Mouse (Mus musculus) MEL (cell line): ENCODE data around the gene Rgs19. TPM values are rescaled to one million over a fixed set of nuclear protein-coding genes. Genes with fewer than 3 reads are reported as not detected.
A peak's percentile ranks its signal among the peaks of the same experiment; 100 is the strongest.

Experiments used
- DNase-seq: peaks from one replicate; pipeline ENCODE4 v3.0.0; 2011; ENCODE audit warnings: low read depth, low spot score
- H3K27ac ChIP-seq: 2 replicates; pipeline ENCODE4 v1.5.1; 2012; ENCODE audit warnings: low read depth, mild to moderate bottlenecking, control low read depth, low read length, moderate library complexity; ENCODE audit not compliant: control insufficient read depth
- H3K27me3 ChIP-seq, 2 experiments: fragments of 150-350 bp in 1 of 2; sonication (generic) in 1 of 2; 2 replicates each; pipeline ENCODE4 v1.6.1; 2012; ENCODE audit warnings: low read length in 2 of 2, mild to moderate bottlenecking in 2 of 2, improper control_type of control experiment in 1 of 2, moderate library complexity in 1 of 2; ENCODE audit not compliant: insufficient read depth in 2 of 2, control insufficient read depth in 1 of 2
- H3K36me3 ChIP-seq, 2 experiments: 2 replicates each; pipeline ENCODE4 v1.6.1; 2012 to 2014; ENCODE audit warnings: low read length in 2 of 2, improper control_type of control experiment in 1 of 2, inconsistent platforms in 1 of 2, mild to moderate bottlenecking in 1 of 2; ENCODE audit not compliant: insufficient read depth in 2 of 2, control insufficient read depth in 1 of 2
- H3K4me1 ChIP-seq, 2 experiments: fragments of 150-350 bp in 1 of 2; sonication (generic) in 1 of 2; 2 replicates each; pipeline ENCODE4 v1.6.1; 2012; ENCODE audit warnings: low read length in 2 of 2, improper control_type of control experiment in 1 of 2, mild to moderate bottlenecking in 1 of 2; ENCODE audit not compliant: insufficient read depth in 2 of 2, control insufficient read depth in 1 of 2
- H3K4me3 ChIP-seq, 2 experiments: fragments of 150-350 bp in 1 of 2; sonication (generic) in 1 of 2; 2 replicates each; pipeline ENCODE4 v1.5.1; 2012; ENCODE audit warnings: low read depth in 2 of 2, low read length in 2 of 2, mild to moderate bottlenecking in 2 of 2, moderate library complexity in 2 of 2, control low read depth in 1 of 2, improper control_type of control experiment in 1 of 2; ENCODE audit not compliant: control insufficient read depth in 1 of 2, insufficient read depth in 1 of 2
- H3K79me2 ChIP-seq: 2 replicates; pipeline ENCODE4 v1.6.1; 2012; ENCODE audit warnings: mild to moderate bottlenecking, low read length, moderate library complexity; ENCODE audit not compliant: control insufficient read depth, poor library complexity, insufficient read depth
- H3K9ac ChIP-seq: 2 replicates; pipeline ENCODE4 v1.6.1; 2012; ENCODE audit warnings: low read depth, mild to moderate bottlenecking, control low read depth, low read length, moderate library complexity; ENCODE audit not compliant: control insufficient read depth, poor library complexity, severe bottlenecking
- H3K9me3 ChIP-seq: fragments of 150-350 bp; sonication (generic); replicated peaks from 2 replicates; pipeline ENCODE4 v1.6.1; 2012; ENCODE audit warnings: mild to moderate bottlenecking, low read length, improper control_type of control experiment, moderate library complexity; ENCODE audit not compliant: insufficient read depth
- CHD1 ChIP-seq: IDR thresholded peaks from 2 replicates; pipeline ENCODE4 v1.6.1; 2012; ENCODE audit warnings: low read depth, mild to moderate bottlenecking, inconsistent platforms, low read length, improper control_type of control experiment
- ETS1 ChIP-seq: IDR thresholded peaks from 2 replicates; pipeline ENCODE4 v1.6.1; 2012; ENCODE audit warnings: low read depth, mild to moderate bottlenecking, inconsistent platforms, low read length, improper control_type of control experiment, moderate library complexity
- GATA1 ChIP-seq: IDR thresholded peaks from 2 replicates; pipeline ENCODE4 v1.6.1; 2011; ENCODE audit warnings: low read depth, low read length, improper control_type of control experiment
- MAFK ChIP-seq: IDR thresholded peaks from 2 replicates; pipeline ENCODE4 v1.6.1; 2011; ENCODE audit warnings: low read depth, mild to moderate bottlenecking, low read length, improper control_type of control experiment, borderline replicate concordance
- MAZ ChIP-seq: IDR thresholded peaks from 2 replicates; pipeline ENCODE4 v1.6.1; 2012; ENCODE audit warnings: low read depth, mild to moderate bottlenecking, inconsistent platforms, low read length, improper control_type of control experiment
- MEF2A ChIP-seq: IDR thresholded peaks from 2 replicates; pipeline ENCODE4 v1.6.1; 2014; ENCODE audit warnings: low read depth, mild to moderate bottlenecking, inconsistent platforms, low read length, improper control_type of control experiment; ENCODE audit not compliant: poor library complexity, insufficient replicate concordance, severe bottlenecking; ENCODE audit errors: extremely low read depth
- MYC ChIP-seq: IDR thresholded peaks from 2 replicates; pipeline ENCODE4 v1.6.1; 2011; ENCODE audit warnings: low read depth, mild to moderate bottlenecking, low read length, improper control_type of control experiment, moderate library complexity
- NELFE ChIP-seq: IDR thresholded peaks from 2 replicates; pipeline ENCODE4 v1.6.1; 2011; ENCODE audit warnings: low read depth, low read length, improper control_type of control experiment
- RAD21 ChIP-seq: IDR thresholded peaks from 2 replicates; pipeline ENCODE4 v1.6.1; 2011; ENCODE audit warnings: mild to moderate bottlenecking, low read depth, low read length, improper control_type of control experiment
- RCOR1 ChIP-seq: IDR thresholded peaks from 2 replicates; pipeline ENCODE4 v1.6.1; 2012; ENCODE audit warnings: low read depth, mild to moderate bottlenecking, inconsistent platforms, low read length, improper control_type of control experiment
- SMC3 ChIP-seq: IDR thresholded peaks from 2 replicates; pipeline ENCODE4 v1.6.1; 2011; ENCODE audit warnings: low read depth, low read length, improper control_type of control experiment
- TAL1 ChIP-seq: IDR thresholded peaks from 2 replicates; pipeline ENCODE4 v1.6.1; 2012; ENCODE audit warnings: mild to moderate bottlenecking, inconsistent platforms, low read length, moderate library complexity, mixed read lengths
- TBP ChIP-seq: IDR thresholded peaks from 2 replicates; pipeline ENCODE4 v1.8.0; 2011; ENCODE audit warnings: low read depth, low read length, improper control_type of control experiment
- USF1 ChIP-seq: IDR thresholded peaks from 2 replicates; pipeline ENCODE4 v1.6.1; 2014; ENCODE audit warnings: low read depth, mild to moderate bottlenecking, inconsistent platforms, low read length, improper control_type of control experiment, moderate library complexity
- ZC3H11A ChIP-seq: IDR thresholded peaks from 2 replicates; pipeline ENCODE4 v1.6.1; 2012; ENCODE audit warnings: low read depth, mild to moderate bottlenecking, inconsistent platforms, low read length, improper control_type of control experiment
- ZMIZ1 ChIP-seq: IDR thresholded peaks from 2 replicates; pipeline ENCODE4 v1.6.1; 2012; ENCODE audit warnings: low read depth, mild to moderate bottlenecking, inconsistent platforms, low read length, improper control_type of control experiment, moderate library complexity
- polyA plus RNA-seq, 2 experiments: library from polyadenylated mRNA; stranded (reverse) in 1 of 2; unstranded in 1 of 2; fragments of >175 nt in 1 of 2; fragments of >200 nt in 1 of 2; gene quantifications; 2 replicates each; pipeline versions ENCODE4 v1.2.1 to v1.2.4; 2012; ENCODE audit warnings: low replicate concordance in 2 of 2, low read depth in 1 of 2; ENCODE audit not compliant: insufficient read length in 2 of 2, insufficient read depth in 1 of 2, missing spikeins in 1 of 2
- total RNA-seq: library from RNA; depleted of rRNA; stranded (reverse); fragments of 300-350 nt; gene quantifications from 2 replicates; pipeline ENCODE4 v1.2.3, GENCODE M21; 2012

The Rgs19 gene
- total and polyA plus RNA-seq, 3 experiments, result 46.2 to 157 TPM; not detected in 1

DNA sequence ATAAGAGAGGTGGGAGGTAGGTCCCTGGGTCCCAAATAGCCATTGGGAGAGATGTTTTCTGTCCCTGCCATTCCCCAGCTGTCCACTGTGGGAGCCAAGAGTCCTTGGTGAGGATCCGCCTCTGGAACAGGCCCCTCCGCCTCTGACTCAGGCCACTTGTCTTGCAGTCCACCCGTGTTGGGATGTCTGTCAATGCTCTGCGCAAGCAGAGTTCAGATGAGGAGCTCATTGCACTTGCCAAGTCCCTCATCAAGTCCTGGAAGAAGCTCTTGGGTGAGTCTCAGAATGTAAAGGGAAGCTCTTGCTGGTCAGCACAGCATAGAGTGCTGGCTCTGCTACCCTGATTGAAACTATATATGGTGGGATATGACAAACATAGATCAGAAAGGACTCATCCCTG, 10.4 kb downstream of the Rgs19 start:
- no peaks in the 10 kb centered on the region for H3K9me3 ChIP-seq
- peaks cover 6% of the 10 kb centered on the region; the same call in 1 of the 2 replicates for H3K79me2 ChIP-seq
- H3K36me3 ChIP-seq, result peaks cover 0 to 24% of the 10 kb centered on the region in 2 experiments; a peak in 2 of 4 replicates
- TF ChIP-seq SMC3 (no peak), CHD1 (no peak), RCOR1 (no peak), RAD21 (no peak), NELFE (no peak), GATA1 (no peak), TAL1 (no peak), USF1 (no peak), MYC (no peak), ZMIZ1 (no peak)
- TF ChIP-seq, all 39 proteins: peak for 0
- no peak for DNase-seq
- H3K9ac ChIP-seq, result no peak overlapping the region
- H3K27ac ChIP-seq, result no peak overlapping the region
- H3K27me3 ChIP-seq, result no peaks in the 10 kb centered on the region
- peaks cover 6 to 28% of the 10 kb centered on the region in 2 experiments for H3K4me1 ChIP-seq
- no peak overlapping the region for H3K4me3 ChIP-seq

DNA sequence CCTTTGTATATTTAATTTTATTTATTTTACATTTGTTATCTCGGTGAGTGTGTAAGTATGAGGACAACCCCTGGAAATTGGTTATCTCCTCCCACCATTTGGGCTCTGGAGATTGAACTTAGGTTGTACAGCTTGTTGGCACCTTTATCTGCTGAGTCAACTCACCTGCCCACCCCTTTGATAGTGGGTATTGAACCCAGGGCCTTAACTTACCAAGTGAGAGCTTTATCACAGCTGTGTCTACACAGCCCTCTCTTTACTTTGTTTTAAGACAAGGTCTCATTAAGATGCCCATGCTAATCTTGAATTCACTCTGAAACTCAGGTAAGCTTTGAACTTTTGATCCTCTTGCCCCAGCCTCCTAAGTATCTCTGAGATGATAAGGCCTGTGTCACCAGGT, 11.8 kb downstream of the Rgs19 start:
- H3K27me3 ChIP-seq, result no peaks in the 10 kb centered on the region

DNA sequence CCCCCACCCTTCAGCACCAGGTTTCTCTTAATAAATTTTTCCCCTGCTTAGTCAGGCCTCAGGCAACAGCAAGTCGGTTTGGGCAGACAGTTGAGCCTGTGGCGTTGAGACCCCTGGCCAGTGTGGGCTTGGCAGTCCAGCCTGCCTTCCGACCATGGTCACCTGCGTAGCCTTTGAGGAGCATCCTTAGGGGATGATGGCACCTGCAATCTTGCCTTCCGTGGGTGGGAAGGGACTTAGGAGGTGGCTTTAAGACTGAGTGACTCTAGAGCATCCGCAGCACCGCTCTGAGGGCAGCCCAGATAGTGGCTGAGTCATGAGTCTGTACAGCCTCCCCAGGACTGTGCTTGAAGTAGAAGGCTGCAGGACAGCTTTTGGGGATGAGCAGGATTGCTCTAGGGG, 13.1 kb downstream of the Rgs19 start:
- H3K4me3 ChIP-seq, result peak overlapping the region; percentile 60 to 72
- TF ChIP-seq MAFK (no peak), TBP (0 out of 2 replicates have a peak, but pooled peaks have one; percentile 6)
- TF ChIP-seq, all 39 proteins: peak for 1
- Histone ChIP-seq H3K36me3 (peaks cover 0 to 23% of the 10 kb centered on the region in 2 experiments; a peak in 2 of 4 replicates), H3K27ac (peak overlapping the region; percentile 22), H3K9me3 (no peaks in the 10 kb centered on the region), H3K4me1 (peaks cover 6 to 32% of the 10 kb centered on the region in 2 experiments), H3K9ac (peak overlapping the region; percentile 85), H3K27me3 (no peaks in the 10 kb centered on the region), H3K79me2 (peaks cover 6% of the 10 kb centered on the region; the same call in 1 of the 2 replicates)
- DNase-seq, result peak; percentile 77

More for the DNA sequence above, 11.8 kb downstream of the Rgs19 start:
- Histone ChIP-seq H3K9ac (no peak overlapping the region), H3K36me3 (peaks cover 0 to 20% of the 10 kb centered on the region in 2 experiments; a peak in 2 of 4 replicates), H3K4me1 (peaks cover 6 to 28% of the 10 kb centered on the region in 2 experiments), H3K27ac (no peak overlapping the region), H3K4me3 (no peak overlapping the region), H3K9me3 (no peaks in the 10 kb centered on the region), H3K79me2 (peaks cover 6% of the 10 kb centered on the region; the same call in 1 of the 2 replicates)
- DNase-seq, result no peak
- TF ChIP-seq USF1, result no peak
- TF ChIP-seq MYC, result no peak
- TF ChIP-seq MAZ, result no peak
- TF ChIP-seq ETS1, result no peak
- TF ChIP-seq ZC3H11A, result no peak
- no peak for TF ChIP-seq TAL1
- no peak for TF ChIP-seq MEF2A
